Mouse (Mus musculus): ENCODE data around the gene Rpl27.
"Not testable (repeated sequence)": the region's sequence is repeated elsewhere in the genome, so short reads cannot be mapped to it uniquely, and the experiment has no call there.

The Rpl27 gene

DNA sequence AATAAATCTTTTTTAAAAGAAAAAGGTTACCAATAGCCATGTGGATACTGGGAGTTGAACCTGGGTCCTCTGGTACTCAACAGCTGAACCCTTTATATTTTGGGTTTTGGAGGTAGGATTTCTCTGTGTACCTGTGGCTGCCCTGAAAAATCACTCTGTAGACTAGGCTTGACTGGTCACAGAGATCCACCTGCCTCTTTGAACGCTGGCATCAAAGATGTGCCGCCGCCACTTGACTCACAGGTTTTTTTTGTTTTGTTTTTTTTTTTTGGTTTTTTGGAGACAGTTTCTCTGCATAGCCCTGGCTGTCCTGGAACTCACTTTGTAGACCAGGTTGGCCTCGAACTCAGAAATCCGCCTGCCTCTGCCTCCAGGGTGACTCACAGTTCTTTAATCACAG lies 5.7 kb downstream of the Rpl27 start:
- DNase-seq (ENCODE audit: low spot score in 2 of 2), result no peak

DNA sequence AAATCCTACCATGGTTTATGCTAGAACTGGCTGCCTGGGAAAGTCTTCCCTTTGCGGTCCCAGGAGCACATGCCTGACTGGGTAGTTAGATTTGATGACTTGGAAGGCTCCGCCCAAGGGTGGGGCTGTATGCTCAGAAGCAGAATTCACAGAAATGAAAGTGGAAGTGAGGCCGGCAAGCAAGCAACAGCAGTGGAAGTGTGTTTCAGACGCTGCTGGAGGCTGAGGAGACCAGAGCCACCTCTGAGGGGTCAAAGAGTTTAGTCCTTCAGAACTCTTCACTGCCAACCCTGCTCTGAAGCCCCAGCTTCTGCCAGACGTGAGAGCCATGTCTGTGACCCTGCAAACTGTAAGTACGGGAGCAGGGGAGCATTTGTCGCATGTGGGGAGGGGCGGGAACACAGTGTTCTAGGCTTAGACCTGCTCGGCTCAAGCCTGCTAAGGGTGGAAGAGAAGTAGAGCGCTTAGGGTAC lies 6.2 kb downstream of the Rpl27 start, which contains the start of gene Ifi35:
Gene Ifi35, plus strand, starts transcription at position 134 of the 473 bp plus-strand sequence.
- no peak for DNase-seq (ENCODE audit: low spot score in 2 of 2)

GRCm38 (mm10) chr11:101448899-101449298 lies 6.8 kb downstream of the Rpl27 start:
- no peak for DNase-seq (ENCODE audit: low spot score in 2 of 2)

- not testable (repeated sequence) for DNase-seq (ENCODE audit: low spot score in 2 of 2)
Observed at GRCm38 (mm10) chr11:101449596-101449995, 7.5 kb downstream of the Rpl27 start.

GRCm38 (mm10) chr11:101450394-101450793 lies 8.3 kb downstream of the Rpl27 start:
- DNase-seq (ENCODE audit: low spot score in 2 of 2), result no peak

DNA sequence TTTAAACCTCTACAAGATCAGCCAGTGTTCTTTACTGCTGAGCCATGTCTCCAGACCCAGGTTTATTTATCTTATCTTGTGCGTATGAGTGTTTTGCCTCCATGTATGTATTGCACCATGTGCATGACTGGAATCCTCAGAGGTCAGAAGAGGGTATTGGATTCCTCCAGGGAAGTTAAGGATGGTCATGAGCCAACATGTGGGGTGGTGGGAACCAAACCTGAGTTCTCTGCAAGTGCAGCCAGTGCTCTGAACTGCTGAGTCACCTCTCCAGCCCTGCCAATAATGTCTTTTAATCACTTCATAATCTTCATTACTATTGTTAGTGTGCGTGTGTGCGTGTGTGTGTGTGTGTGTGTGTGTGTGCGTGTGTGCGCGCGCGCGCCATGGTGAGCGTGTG lies 9.4 kb downstream of the Rpl27 start:
- no peak for DNase-seq (ENCODE audit: low spot score in 2 of 2)

DNA sequence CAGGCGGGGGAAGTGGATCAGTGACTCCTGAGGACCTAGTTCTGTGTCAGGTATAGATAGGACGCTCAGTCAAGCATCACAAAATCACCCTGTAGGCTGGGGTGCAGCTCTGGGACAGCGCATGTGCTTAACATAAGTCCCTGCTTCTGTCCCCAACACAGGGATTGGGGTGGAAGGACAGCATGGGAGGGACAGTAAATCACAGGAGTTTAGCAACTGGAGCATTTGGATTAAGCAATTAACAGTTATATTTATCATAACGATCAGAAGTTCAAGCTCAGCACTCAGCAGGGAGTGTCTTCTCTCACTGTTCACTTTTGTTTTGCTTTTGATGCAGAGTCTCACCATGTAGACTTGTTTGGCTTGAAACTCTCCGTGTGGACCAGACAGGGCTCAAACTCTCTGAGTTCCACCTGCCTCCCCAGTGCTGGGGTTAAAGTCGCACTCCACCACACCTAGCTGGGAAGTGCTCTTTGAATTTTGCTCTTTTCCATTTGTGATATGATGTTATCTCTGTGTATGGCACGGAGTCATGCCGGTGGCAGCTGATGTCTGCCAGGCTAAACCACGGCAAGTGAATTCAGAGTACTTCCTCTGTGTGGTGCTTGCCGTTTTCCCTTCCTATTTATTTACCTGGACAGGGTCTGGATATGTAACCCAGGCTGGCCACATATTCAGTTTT lies 10.1 kb downstream of the Rpl27 start:
- DNase-seq (ENCODE audit: low spot score in 2 of 2), result no peak

GRCm38 (mm10) chr11:101454702-101455101 lies 12.6 kb downstream of the Rpl27 start:
- DNase-seq (ENCODE audit: low spot score in 2 of 2), result no peak

DNA sequence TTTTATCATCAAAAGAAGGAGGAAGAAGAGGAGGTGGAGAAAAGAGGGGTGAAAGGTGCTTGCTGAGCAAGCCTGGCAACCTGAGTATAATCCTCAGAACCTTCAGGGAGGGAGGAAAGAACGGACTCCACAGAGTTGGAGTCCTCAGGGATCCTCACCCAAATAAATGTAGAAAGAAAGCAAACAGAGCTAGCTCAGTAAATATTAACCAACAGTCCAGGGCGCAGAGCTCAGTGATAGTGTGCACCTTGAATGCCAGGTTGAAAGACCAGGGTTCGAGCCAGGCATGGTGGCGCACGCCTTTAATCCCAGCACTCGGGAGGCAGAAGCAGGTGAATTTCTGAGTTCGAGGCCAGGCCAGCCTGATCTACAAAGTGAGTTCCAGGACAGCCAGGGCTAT lies 13.5 kb downstream of the Rpl27 start:
- no peak for DNase-seq (ENCODE audit: low spot score in 2 of 2)

DNA sequence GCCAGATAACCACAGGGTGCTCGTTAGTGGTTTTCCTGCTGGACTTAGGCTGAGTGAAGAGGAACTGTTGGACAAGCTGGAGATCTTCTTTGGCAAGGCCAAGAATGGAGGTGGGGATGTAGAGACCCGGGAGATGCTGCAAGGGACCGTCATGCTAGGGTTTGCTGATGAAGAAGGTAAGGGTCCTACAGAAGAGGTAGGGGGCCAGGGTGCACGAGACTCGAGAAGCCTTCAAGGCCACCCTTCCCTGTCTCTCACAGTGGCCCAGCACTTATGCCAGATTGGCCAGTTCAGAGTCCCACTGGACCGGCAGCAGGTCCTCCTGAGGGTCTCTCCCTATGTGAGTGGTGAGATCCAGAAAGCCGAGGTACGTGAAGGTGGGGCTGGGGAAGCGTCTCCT lies 15.5 kb downstream of the Rpl27 start:
- no peak for DNase-seq (ENCODE audit: low spot score in 2 of 2)

DNA sequence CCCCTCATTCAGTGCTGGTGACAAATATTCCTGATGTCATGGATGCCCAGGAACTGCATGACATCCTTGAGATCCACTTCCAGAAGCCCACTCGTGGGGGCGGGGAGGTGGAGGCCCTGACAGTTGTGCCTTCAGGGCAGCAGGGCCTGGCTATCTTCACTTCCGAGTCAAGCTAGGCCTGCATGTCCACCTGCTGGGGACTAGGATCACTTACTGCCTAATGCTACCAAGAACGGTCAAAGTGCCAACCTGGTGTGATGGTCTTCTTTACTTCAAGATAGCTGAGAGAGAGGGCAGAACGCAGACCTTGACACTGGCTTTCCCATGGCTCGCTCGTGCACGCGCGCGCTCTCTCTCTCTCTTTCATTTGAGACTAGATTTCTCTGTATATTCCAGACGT lies 16.1 kb downstream of the Rpl27 start:
- DNase-seq (ENCODE audit: low spot score in 2 of 2), result no peak

DNA sequence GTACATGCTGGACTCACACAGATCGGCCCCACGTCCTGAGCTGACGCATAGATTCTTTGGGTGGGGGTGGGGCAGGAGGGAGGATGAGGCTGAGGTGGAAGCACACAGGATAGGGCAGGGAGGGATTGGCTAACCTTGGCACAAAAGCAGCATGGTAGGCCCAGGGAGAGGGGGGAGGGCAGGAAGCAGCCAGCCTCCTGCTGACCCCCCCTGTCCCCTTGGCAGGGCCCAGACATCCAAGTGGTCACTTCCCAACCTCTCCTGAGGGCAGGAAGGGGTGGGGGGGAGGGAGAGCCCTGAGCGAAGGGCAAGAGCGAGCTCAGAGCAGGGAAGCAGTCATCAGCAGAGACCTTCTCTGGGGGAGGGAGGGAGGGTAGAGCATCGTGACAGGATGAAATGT lies 17.6 kb downstream of the Rpl27 start:
- no peak for DNase-seq (ENCODE audit: low spot score in 2 of 2)

DNA sequence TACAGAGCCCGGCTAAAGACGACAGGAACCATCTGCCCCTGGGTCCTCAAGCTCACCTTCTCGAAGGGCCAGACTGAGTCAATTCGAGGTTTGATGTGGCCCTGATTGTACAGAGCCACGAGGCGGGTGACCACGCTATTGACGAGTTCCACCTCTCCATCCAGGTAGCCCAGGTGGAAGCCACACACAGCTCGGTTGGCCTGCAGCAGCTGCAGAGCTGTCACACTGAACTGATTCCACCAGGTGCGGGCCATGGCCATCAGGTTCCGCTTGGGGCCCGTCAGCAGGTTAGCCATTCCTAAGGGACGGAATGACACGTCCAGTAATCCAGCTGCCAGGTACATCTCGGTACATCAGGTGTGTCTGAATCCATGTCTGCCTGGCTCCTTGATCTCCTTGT lies 18.2 kb downstream of the Rpl27 start:
- no peak for DNase-seq (ENCODE audit: low spot score in 2 of 2)

DNA sequence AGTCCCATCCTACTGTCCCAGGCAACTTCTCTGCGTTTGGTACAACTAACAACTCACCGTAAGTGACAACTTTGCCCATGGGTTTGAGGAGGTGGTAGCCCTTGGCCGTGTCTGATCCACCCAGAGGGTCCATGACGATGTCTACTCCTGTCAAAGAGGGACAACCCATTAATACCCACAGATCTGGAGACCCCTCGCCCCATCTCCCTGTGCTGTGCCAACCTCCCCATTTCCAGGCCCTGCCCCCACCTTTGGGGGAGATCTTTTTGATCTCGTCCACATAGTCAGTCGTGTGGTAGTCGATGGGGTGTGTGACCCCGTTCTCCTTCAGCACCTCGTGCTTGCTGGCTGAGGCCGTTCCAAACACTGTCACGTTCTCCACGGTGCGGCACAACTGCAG lies 20.0 kb downstream of the Rpl27 start:
- DNase-seq (ENCODE audit: low spot score in 2 of 2), result no peak

DNA sequence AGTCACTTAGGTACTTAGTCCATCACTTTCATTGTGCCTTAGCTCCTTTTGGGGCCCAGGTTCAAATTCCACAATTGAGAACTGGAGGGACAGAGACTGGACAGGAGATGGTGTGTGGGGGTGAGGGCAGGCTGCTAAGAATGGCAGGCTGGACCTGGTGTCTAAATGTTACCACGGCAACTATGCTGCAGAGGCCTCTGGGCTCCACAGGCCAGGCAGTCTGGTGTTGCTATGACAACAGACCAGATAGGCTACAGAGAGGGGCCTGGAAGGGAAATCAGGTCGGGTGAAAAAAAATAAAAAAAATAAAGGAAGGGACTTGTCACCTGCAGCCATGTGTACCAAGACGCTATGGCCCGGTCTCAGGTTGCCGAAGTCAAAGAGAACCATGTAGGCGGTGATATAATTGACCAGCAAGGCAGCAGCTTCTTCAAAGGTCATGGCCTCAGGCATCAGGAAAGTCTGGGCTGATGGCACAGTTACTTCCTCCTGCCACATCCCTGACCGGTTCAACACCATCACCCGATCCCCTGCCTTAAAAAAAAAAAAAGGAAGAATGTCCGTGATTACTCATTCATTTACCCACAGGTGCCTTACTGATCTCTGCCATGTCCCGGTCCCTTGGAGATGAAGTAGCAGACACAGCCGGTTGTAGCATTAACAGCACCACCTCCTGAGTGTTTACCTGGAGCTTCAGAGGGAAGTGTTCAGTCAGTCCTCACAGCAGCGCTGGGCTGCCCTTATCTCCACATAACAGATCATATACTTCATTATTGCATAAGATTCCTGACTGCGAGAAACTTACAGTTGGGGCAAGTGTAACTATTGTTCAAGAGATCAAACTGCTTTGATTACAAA lies 20.7 kb downstream of the Rpl27 start:
- DNase-seq (ENCODE audit: low spot score in 2 of 2), result no peak

DNA sequence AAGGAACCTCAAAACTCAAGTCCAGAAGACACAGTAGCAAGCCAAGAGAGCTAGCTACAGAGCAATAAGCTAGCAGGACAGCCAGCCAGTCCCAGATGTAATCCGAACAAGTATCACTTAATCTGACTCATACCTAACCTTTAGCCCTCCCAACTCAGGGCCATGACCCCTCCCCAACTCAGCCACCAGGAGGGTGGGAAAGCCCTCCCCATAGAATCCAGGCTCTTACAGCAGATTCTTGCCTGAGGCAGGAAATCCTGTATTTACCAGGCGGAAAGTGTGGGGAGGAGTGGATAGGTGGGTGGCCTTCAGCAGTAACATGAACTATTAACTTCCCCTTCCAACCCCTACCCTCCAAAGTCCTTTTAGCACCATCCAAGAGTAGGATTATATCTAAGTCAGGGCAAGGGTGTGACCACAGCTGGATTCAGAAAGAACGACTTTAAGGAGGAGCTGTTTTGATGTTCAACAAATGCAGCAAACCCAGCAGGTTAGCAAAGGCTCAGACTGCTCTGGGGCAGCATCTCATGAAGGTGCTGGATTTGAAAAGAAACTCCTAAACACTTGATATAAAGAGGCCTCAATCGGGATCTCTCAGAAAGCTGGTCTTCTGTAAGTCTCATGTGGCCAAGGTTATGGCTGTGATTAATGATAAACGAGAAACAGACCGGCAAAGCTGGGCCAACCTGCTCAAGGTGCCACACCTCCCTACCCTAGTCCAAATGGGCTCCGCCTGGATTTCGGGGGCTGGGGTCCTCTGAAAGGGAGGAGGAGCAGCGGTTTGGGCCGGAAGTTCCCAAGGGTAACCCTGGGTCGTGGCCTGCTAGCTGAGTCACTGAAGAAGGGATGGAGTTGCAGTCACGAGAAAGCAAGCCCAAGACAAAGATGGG lies 22.4 kb downstream of the Rpl27 start, which contains the start of gene Rnd2:
Gene Rnd2, plus strand, starts transcription at position 789 of the 890 bp plus-strand sequence.
- DNase-seq (ENCODE audit: low spot score in 2 of 2), result no peak

- DNase-seq (ENCODE audit: low spot score in 2 of 2), result peak in 1 of 2 experiments; percentile 67
Observed at GRCm38 (mm10) chr11:101465101-101465868, 23.2 kb downstream of the Rpl27 start.

- no peak for DNase-seq (ENCODE audit: low spot score in 2 of 2)
Observed at GRCm38 (mm10) chr11:101465869-101466551, 23.9 kb downstream of the Rpl27 start, which contains the start of gene Vat1. TSS of gene Vat1 (minus strand) at chr11:101466230.

- not testable (repeated sequence) for DNase-seq (ENCODE audit: low spot score in 2 of 2)
Observed at GRCm38 (mm10) chr11:101466552-101466950, 24.5 kb downstream of the Rpl27 start.

Measured in cerebellum, postnatal 4 days (tissue).